Mouse (Mus musculus) gastrocnemius, postnatal 10 days (tissue): ENCODE measurements around the gene Fam222a. TPM values are rescaled to one million over a fixed set of nuclear protein-coding genes. Genes with fewer than 3 reads are reported as not detected.
A peak's percentile ranks its signal among the peaks of the same experiment; 100 is the strongest.

Experiments used
- DNase-seq: peaks from one replicate; pipeline ENCODE4 v3.0.0; 2021; ENCODE audit warnings: mixed read lengths
- total RNA-seq, 2 experiments: library from RNA; stranded (reverse); gene quantifications; 2 replicates each; pipeline ENCODE4 v1.2.3; 2021

Gene Fam222a
- total RNA-seq, 2 experiments from 2014 or later = 1.5 to 1.8 TPM

DNA sequence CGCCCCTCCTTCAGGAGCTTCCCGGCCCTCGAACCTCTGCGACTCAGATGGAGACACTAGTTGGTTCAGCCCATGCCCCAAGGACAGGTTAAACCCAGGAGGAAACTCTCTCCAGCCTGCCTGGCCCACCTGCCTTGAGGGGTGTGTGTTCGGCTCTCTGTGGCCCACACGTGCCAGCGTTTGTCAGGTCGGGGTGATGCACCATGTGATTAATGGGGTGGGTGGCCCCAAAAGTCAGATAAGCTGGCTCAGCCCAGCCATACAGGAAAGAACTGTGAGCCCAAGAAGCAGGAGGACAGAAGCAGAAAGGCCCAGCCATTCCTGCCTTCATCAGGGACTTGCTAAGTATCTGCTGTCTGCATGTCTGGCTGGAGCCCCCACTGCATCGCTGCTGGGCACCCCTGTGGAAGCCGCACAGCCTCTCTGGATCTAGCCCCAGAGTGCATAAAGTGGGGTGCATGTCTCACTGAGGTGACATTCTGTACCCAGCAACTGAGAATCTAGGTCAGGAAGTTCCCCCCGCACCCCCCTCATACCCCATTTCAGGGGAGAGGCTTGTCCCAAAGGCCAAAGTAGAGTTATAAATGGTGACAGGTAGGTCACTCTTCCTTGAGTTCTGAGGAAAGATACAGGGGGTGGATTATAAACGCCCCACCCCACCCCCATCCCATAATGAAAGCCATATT is 15.8 kb downstream of the Fam222a start:
- no peak for DNase-seq

DNA sequence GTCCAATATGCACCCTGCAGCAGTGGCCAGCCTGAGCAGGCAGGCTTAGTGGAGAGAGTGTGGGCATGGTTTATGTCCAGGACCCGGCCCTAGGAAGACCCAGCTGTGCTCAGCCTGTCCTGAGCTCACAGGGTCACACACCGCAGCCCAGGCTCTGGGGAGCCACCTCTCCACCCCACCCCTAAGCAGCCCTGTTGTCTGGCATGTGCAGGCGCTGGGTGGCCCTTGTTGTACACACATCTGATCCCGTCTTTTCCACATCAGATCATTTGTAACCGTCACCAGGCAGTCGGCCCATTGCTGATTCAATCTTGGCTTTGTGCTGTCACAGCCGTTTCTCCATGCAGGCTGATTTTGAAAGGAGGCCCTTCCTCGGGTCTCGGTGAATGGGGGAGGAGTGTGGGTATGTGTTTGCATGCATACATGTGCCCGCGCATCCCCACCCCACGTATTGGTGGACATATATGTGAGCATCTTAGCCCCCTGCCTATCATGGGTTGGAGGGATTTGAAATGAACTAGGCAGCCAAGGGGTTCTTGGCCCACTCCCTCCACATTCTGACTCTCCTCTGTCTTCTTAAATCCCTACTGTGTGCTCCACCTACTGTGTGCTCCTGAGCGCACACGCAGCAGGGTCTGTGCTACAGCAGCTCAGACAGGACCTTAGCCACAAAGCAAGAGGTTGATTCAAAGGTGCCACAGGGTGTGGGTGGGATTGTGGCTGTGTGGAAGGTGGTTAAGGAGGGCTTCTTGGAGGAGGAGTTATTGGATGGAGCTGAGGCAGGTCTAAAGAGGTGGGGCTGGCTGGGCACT is 16.7 kb downstream of the Fam222a start:
- peak; percentile 45 for DNase-seq

DNA sequence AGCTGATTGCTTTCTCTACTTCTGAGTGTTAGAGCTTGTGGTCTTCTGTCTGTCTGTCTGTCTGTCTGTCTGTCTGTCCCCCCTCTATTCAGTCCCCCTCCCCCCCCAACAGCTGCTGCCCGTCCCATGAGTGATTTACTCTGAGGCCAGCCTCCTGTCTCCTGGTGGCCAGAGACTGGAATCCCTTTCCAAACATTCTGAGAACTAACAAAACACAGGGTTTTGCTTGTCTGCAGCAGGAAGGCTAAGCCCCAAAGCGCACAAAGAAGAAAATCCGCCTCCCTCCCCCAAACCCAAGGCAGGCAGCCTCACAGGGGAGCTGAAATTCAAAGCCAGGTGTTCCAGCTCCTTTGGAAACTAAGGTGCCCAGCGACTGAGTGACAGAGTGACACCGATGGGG is 17.9 kb downstream of the Fam222a start:
- no peak for DNase-seq

DNA sequence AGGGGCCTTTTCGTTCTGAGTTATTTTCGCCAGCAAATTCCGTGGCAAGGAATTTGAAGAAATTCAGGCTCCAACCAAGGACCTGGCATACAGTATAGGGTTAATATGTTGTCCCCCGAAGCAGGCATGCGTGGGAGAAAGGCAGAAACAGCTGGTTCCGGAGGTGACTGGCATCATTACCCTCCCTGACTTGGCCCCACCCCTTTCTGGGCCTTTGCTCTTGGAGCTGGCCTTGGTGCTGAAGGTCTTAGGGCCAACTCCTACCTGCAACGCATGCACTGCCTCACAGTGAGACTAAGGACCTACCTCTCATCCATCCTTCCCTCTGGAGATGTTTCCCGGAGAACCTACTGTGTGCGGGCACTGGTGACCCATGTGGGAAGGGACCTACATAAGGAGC is 20.1 kb downstream of the Fam222a start:
- DNase-seq = peak; percentile 63

DNA sequence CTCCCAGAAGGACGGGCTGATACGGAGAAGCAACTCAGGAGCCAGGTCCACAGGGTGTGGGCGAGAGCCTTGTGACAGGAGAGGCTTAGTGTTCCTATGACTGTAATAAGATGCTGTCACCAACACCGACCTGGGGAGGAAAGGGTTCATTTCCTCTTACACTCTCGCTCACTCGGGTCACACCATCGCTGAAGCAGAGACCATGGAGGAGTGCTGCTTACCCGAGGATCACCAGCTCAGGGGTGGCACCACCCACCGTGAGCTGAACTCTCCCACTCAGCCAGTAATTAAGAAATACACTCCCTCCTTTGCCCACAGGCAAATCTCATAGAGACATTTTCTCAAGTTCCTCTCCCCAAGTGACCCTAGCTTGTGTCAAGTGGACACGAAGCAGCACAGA is 20.6 kb downstream of the Fam222a start:
- DNase-seq = no peak

DNA sequence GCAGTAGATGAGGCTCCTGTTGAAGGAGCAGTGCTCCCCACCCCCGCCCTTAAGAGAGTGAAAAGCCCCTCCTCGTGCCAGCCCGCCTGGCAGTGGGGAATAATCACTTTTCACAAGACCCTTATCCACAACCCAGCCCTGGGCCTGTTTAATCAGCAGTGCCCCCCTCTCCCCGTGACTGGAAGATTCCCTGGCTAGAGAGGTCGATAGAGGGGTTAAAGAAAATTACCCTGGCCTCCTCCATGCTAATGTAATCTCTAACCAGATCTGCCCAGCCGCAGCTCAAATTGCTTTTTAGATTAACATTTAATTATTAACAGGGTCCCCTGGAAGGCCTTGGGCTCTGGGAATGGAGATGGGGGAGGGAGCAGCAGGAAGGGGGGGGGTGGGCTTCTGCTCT is 21.2 kb downstream of the Fam222a start:
- DNase-seq = no peak

DNA sequence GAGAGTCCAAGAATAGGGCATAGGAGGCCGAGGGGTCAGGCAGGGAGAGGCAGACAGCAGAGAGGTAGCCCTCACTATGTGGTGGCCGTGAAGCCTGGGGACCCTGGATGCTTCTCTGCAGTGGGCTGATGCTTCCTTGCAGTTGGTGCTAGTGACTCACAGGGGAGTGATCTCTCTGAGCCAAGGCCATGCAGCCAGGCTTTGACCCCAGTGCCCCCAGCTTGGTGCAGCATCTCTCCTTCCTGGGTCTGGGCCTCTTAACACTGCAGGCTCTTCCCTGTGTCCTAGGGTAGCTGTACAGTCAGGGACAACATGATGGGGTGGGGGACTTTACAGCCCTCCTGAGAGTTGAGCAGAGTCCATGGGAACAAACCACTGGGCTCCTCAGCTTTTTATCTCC is 21.6 kb downstream of the Fam222a start:
- DNase-seq = no peak

DNA sequence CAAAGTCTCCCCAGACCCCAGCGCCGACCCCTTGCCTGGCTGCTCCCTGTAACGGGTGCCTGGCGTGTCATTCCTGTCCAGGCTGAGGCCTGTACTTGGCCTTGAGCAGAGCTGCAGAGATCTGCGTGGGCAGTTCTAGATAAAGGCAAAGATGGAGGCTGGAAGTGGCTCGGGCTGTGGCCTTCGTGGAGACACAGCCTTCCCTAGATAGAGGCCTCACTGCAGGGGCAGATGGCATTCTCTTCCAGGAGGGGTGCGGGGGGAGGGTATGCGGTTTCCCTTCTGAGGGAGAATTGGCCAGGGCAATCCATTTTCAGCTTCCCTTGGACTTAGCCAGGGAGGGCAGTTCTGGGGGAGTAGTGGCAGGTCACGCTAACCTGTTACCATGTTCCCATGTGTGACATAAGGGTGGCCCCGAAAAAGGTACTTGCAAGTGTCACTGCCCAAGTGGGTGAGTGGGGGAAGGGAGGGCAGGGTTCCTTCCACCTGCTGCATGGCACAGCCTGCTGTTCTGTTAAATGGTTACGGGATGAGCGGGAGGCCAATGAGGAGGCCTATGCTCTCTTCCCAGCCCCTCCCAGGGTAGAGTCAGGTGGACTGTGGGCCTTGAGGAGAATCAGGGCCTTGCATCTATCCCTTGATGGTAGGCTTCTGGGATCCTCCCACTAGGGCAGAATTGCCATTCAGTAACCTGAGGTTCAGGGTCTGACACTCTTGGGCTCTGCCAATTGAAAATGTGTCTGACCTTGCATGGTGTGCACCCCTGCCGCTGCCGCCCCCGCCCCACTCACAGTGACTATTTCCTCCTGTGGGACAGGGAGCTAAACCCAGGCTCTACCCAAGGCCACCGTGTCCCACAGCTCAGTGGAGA is 22.5 kb downstream of the Fam222a start:
- no peak for DNase-seq

DNA sequence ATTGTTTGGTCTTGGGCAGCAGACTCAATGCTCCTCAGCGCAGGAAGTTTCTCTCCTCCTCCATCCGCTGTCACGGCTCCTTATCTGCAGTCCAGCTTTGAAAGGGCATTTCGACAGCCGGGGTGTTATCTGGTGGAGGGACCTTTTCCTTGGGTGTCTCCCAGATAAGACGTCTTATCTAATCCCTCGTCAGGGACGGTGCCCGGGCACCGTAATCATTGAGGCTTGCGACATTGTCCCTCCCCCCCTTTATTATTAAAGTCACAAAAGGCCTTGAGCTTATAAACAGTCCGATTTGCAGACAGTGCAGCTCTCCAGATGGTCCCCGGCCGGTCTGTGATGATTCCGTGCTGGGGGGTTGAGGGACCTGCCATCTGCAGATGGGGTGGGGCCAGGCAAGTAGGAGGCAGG is 23.3 kb downstream of the Fam222a start:
- no peak for DNase-seq

DNA sequence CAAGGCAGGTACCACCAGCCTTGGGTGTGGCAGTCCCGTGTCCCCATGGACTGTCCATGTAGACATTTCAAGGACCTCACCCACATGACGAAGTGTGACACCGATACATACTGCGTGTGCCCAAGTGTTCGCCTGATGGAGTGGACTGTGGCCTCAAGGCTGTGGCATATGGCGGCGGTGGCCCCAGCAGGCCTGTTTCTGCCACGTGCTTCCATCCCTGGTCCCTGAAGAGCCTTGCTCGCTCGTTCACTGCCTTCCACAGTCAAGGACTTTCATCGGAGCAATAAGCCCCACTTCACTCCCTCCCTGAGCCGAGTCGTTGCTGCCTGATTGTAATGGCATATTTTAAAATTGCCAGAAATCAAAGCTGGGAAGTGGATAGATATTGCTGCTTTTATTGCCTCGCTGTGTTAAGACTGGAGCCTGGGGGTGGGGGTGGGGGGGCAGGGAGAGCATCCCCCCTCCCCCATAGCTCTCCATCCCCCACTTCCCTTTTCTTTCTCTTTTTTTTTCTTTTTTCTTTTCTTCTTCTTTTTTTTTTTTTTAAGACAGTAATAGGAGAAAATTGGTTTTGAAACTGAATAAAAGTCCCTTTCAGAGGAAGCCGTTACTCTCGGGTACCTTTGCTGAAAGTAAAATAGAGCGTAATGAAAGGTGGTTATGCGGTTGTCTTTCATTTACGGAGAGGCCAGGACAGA is 24.8 kb downstream of the Fam222a start:
- no peak for DNase-seq

DNA sequence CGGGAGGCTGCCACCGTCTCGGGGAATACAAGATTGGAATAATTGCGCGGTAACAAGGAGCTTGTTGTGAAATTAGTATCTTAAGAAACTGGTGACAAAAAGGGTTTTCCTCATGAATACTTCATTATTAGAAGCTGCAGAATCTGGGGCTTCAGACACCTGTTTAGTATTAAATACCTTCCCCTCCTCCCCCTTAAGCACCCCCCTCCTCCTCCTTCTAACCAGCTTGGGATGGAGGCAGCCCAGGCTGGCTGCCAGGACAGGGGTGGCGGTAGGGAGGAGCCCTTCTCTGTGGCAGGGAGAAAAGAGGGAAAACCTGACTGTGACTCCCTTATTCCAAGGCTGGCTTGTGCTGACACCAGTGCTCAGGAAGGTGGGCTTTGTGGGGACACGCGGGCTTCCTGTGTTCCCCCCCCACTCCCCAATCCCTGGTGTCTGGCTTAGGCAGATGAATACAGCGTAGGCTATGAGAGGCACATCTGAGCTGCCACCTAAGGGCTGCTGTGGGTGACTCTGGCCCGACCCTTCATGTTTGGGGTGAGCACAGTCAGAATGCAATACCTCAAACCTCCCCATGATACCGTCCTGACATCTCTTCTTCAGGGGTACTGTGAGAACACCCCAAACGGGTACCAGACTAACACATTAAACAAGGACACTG is 25.5 kb downstream of the Fam222a start:
- no peak for DNase-seq

DNA sequence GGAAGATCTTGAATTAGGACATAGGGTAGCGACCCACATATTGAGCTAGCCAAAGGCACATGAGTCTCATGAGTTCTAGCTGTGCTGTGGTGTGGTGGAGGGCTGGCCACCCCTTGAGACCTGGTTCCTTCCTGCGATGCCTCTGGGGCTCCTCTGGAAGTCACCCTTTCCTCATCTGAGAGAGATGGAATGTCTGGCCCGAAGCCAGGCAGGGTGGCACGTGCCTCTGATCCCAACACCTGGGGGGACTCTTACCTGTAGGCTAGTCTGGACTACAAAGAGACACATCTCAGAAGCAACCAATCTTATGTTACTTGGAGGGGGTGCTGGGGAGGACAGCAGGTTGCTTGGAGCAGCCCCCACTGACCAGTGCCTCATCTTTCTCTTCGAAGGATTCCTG is 26.1 kb downstream of the Fam222a start:
- DNase-seq = no peak

DNA sequence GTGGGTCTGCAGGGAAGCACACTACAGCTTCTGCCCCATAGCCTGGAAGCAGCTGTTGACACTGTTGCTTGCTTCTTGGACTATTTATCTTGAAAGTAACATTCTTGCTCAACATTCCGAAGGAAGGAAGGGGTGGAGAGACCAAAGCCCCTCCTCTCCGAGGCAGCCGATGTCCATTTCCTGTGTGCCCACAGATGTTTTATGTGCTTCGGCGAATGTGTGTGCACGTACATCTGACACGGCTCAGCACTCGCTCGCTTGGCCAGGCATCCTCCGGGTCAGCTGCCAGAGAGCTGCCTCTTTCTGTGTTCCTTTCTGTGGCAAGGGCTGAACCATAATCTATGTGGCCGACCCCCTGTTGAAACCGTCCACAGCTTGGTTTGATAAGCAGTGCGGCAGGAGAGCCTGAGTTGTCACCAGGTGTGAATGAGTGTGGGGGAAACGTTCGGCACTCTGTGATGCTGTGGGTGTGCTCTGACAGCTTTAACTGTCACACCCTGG is 27.0 kb downstream of the Fam222a start:
- DNase-seq = no peak

DNA sequence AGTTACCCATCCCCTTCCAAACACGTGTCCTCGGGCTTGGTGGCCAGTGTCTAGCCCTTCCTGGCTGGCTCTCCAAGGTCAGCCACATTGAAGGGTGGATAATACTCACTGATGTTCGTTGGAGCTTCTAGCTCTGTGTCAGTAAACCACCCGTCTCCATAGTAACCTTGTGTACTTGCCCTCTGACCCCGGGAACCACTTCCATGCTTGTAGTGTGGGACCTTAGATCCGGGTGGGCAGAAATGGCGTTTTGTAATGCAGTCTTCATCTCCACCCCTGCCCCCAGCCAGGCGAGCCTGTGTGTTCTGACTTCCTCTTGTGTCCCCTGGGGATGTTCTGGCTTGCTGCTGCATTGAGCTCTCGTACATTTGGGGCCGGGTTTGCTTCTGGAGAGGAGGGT is 28.8 kb downstream of the Fam222a start:
- DNase-seq = no peak

DNA sequence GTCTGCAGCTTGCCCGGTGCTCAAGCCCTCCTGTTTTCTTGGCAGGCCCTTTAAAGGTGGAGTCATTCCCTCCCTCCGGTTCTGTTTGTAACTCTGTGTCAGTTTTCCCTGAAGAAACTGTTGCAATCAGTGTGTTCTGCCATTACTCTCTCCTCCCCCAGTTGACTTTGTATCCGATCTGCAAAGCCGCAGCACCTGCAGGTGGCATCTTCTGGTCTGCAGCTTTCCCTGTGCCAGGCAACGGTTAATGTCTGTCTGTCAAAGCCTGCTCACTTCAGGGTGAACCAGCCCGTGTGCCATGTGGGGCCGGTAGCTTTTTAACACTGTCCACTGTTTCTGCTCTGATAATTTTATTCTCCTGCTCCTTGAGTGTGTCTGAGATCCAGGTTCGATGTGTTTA is 29.4 kb downstream of the Fam222a start:
- no peak for DNase-seq

DNA sequence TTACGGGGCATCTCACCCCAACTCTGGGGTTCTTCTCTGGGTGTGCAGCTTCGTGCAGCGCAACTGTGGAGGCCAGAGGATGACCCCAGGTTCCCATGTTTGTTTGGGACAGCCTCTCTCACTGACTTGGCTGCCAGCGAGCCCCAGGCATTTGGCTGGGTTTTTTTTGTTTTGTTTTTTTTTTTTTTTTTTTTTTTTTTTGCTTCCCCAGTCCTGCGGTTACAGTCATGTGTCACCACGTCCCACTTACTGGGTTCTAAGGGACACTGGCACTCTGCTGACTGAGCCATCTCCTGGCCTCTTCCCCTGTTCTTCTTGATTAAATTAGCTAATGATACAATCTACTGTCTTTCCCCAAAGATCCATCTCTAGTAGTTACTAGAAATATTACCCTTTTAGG is 29.8 kb downstream of the Fam222a start:
- no peak for DNase-seq

DNA sequence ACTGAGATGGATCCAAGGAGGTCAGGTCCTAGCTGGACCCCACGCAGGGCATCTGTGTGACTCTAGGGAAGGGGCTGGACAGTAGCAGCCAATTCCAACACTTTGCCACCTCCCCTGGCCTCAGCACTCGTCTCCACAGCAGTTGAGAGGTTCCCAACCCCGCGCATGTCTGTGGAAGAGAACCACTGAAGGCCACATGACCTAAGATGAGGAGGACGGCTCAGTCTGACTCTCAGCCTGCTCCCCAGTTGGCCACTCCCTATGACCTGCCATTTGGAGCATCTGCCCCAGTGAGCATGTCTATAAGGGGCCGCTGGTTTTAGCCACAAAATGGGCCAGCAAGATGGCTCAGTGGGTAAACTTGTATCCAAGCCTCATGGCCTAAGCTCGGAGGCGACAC is 34.2 kb downstream of the Fam222a start:
- no peak for DNase-seq

DNA sequence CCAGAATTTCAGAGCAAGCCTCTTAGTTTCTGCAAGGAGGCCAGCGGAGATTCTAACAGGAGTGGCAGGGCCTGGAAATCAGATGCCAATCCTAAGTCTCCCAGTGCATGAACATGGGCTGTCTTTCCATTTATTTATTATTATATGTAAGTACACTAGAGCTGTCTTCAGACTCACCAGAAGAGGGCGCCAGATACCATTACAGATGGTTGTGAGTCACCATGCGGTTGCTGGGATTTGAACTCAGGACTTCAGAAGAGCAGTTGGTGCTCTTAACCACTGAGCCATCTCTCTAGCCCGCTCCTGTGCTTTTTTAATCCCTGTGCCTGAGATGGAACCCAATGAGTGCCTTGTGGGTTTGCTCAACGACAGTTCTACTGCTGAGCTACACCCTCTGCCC is 36.2 kb downstream of the Fam222a start:
- DNase-seq = no peak

DNA sequence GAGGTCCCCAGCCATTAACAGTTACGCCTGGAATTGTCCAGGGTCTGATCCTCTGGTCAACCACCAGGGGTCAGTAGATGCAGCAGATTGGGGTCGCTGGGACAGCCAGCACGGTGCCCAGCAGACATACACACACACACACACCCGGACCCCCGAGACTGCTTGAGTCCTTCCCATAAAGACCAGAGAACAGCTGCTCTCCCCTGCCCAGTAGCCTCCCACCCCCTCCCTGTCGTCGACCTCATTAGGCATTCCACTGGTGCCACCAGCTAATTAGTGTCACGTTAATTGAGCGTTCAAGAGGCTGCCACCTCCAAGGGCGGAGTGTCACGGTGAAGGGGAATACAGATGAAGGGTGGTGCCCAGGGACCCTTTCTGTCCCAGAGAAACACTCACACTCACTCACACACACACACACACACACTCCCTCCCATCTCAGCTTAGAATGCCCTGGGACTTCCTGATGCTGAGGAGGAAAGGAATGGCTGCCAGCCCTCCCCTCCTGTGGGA is 37.0 kb downstream of the Fam222a start:
- DNase-seq = no peak

DNA sequence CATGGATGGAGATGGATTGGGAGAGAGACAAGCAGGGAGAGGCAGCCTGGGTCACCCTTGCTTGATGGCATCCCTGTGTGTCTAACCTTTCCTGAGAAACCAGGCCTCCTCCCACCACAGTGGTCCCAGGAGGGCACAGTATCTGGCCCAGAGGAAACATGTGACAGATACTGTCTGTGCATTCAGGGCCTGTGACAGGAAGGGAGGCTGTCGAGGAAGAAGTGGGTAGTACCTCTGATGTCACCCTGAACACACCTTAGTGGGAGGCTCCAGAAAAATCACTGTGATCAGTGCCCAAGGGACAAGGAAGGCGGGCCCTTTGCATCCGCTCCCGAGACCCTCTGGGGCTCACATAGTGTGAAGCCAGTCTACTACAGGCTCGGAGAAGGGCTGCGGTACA is 38.2 kb downstream of the Fam222a start:
- DNase-seq = no peak

DNA sequence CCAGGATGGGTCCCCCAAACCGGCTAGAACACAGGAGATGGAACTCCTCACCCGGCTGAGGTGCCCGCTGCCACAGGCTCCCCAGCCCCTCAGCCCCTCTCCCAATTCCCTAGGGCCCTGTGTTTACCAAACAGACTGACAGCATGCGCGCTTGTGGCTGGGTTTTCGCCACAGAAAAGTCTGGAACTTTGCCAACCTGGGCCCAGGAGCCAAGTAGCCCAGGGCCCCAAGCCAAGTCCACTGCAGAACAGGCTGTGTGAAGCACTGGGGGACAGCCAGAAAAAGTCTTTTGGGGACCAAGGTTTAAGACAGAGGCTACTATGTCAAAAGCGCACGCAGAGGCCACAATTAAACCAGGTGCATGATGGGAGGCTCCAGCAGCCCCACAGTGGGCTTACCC is 39.8 kb downstream of the Fam222a start:
- DNase-seq = peak; percentile 72
